Mouse (Mus musculus): Measurements from ENCODE around the gene Lrfn3. TPM values are rescaled to one million over a fixed set of nuclear protein-coding genes. Genes with fewer than 3 reads are reported as not detected.

Gene Lrfn3
- polyA plus RNA-seq, 1 experiment from 2014 or later: 1.3 TPM

- Histone ChIP-seq H3K36me3 (ENCODE audit: control insufficient read depth, insufficient read depth, low read length) (peaks cover 14% of the 10 kb centered on the region; the same call in 1 of the 2 replicates), H3K4me3 (ENCODE audit: control insufficient read depth in 1 of 2, insufficient read depth in 1 of 2, low read depth in 1 of 2, low read length in 2 of 2) (no peak overlapping the region), H3K27ac (replicated peaks in 1 of 2; ENCODE audit: control insufficient read depth in 1 of 2, insufficient read depth in 1 of 2, low read depth in 2 of 2, low read length in 2 of 2) (no peak overlapping the region), H3K27me3 (ENCODE audit: control insufficient read depth, insufficient read depth, low read length) (no peaks in the 10 kb centered on the region), H3K4me2 (ENCODE audit: low read length) (no peak overlapping the region), H3K4me1 (ENCODE audit: control insufficient read depth in 2 of 2, insufficient read depth in 2 of 2, low read length in 2 of 2) (peaks cover 12 to 18% of the 10 kb centered on the region in 2 experiments; a peak in 3 of 4 replicates), H3K9me3 (ENCODE audit: control insufficient read depth, low read length) (no peaks in the 10 kb centered on the region), H3K9ac (ENCODE audit: low read length) (no peak overlapping the region)
- WGBS: 46% methylated on average over 27 of the region's 27 CpGs
- ATAC-seq (ENCODE audit: insufficient number of reproducible peaks, insufficient read depth, low FRiP score, low read depth): no peak
These were observed 48.8 kb downstream of the Lrfn3 start for GRCm38 (mm10) chr7:30313666-30314320.

- 88% methylated on average over 12 of the region's 12 CpGs for WGBS
- H3K4me1 ChIP-seq (ENCODE audit: control insufficient read depth in 2 of 2, insufficient read depth in 2 of 2, low read length in 2 of 2): peaks cover 14 to 24% of the 10 kb centered on the region in 2 experiments
These were observed 52.4 kb downstream of the Lrfn3 start for GRCm38 (mm10) chr7:30310136-30310535.

GRCm38 (mm10) chr7:30309395-30310129 is 53.0 kb downstream of the Lrfn3 start:
- ATAC-seq (ENCODE audit: insufficient number of reproducible peaks, insufficient read depth, low FRiP score, low read depth): no peak
- H3K27me3 ChIP-seq (ENCODE audit: control insufficient read depth, insufficient read depth, low read length): no peaks in the 10 kb centered on the region
- H3K4me2 ChIP-seq (ENCODE audit: low read length): peak overlapping the region; percentile 91
- peak overlapping the region; percentile 85 for H3K9ac ChIP-seq (ENCODE audit: low read length)
- peaks cover 10 to 19% of the 10 kb centered on the region in 2 experiments for H3K4me1 ChIP-seq (ENCODE audit: control insufficient read depth in 2 of 2, insufficient read depth in 2 of 2, low read length in 2 of 2)
- H3K27ac ChIP-seq (replicated peaks in 1 of 2; ENCODE audit: control insufficient read depth in 1 of 2, insufficient read depth in 1 of 2, low read depth in 2 of 2, low read length in 2 of 2): no peak overlapping the region
- H3K36me3 ChIP-seq (ENCODE audit: control insufficient read depth, insufficient read depth, low read length): peaks cover 14% of the 10 kb centered on the region; the same call in 1 of the 2 replicates
- H3K9me3 ChIP-seq (ENCODE audit: control insufficient read depth, low read length): no peaks in the 10 kb centered on the region
- peak overlapping the region; percentile 70 to 76 for H3K4me3 ChIP-seq (ENCODE audit: control insufficient read depth in 1 of 2, insufficient read depth in 1 of 2, low read depth in 1 of 2, low read length in 2 of 2)
- WGBS: 60% methylated on average over 15 of the region's 15 CpGs

More at GRCm38 (mm10) chr7:30310136-30310535, 52.4 kb downstream of the Lrfn3 start:
- Histone ChIP-seq H3K27ac (replicated peaks in 1 of 2; ENCODE audit: control insufficient read depth in 1 of 2, insufficient read depth in 1 of 2, low read depth in 2 of 2, low read length in 2 of 2) (no peak overlapping the region), H3K4me3 (ENCODE audit: control insufficient read depth in 1 of 2, insufficient read depth in 1 of 2, low read depth in 1 of 2, low read length in 2 of 2) (no peak overlapping the region), H3K27me3 (ENCODE audit: control insufficient read depth, insufficient read depth, low read length) (no peaks in the 10 kb centered on the region), H3K4me2 (ENCODE audit: low read length) (no peak overlapping the region), H3K9ac (ENCODE audit: low read length) (no peak overlapping the region), H3K36me3 (ENCODE audit: control insufficient read depth, insufficient read depth, low read length) (peaks cover 14% of the 10 kb centered on the region; the same call in 1 of the 2 replicates), H3K9me3 (ENCODE audit: control insufficient read depth, low read length) (no peaks in the 10 kb centered on the region)
- ATAC-seq (ENCODE audit: insufficient number of reproducible peaks, insufficient read depth, low FRiP score, low read depth): no peak

- Histone ChIP-seq H3K9ac (ENCODE audit: low read length) (peak within 1 kb of the TSS; percentile 85), H3K4me2 (ENCODE audit: low read length) (peak within 1 kb of the TSS; percentile 91), H3K36me3 (ENCODE audit: control insufficient read depth, insufficient read depth, low read length) (peaks cover 14% of the 10 kb centered on the region), H3K4me3 (ENCODE audit: control insufficient read depth in 1 of 2, insufficient read depth in 1 of 2, low read depth in 1 of 2, low read length in 2 of 2) (peak within 1 kb of the TSS; percentile 70 to 76), H3K9me3 (ENCODE audit: control insufficient read depth, low read length) (no peaks in the 10 kb centered on the region), H3K27me3 (ENCODE audit: control insufficient read depth, insufficient read depth, low read length) (no peaks in the 10 kb centered on the region), H3K4me1 (ENCODE audit: control insufficient read depth in 2 of 2, insufficient read depth in 2 of 2, low read length in 2 of 2) (peaks cover 9 to 16% of the 10 kb centered on the region in 2 experiments), H3K27ac (replicated peaks in 1 of 2; ENCODE audit: control insufficient read depth in 1 of 2, insufficient read depth in 1 of 2, low read depth in 2 of 2, low read length in 2 of 2) (peak within 1 kb of the TSS; percentile 90 to 94)
- 4% methylated on average over 27 of the region's 27 CpGs for WGBS
- peak; percentile 99 for ATAC-seq (ENCODE audit: insufficient number of reproducible peaks, insufficient read depth, low FRiP score, low read depth)
These were observed 54.2 kb downstream of the Lrfn3 start, which contains the start of gene Alkbh6 for GRCm38 (mm10) chr7:30308076-30309005. TSS of gene Alkbh6 (plus strand) at chr7:30308717.

- no peaks in the 10 kb centered on the region for H3K9me3 ChIP-seq (ENCODE audit: control insufficient read depth, low read length)
- no peaks in the 10 kb centered on the region for H3K27me3 ChIP-seq (ENCODE audit: control insufficient read depth, insufficient read depth, low read length)
- H3K27ac ChIP-seq (replicated peaks in 1 of 2; ENCODE audit: control insufficient read depth in 1 of 2, insufficient read depth in 1 of 2, low read depth in 2 of 2, low read length in 2 of 2): no peak overlapping the region
- H3K4me2 ChIP-seq (ENCODE audit: low read length): no peak overlapping the region
- peaks cover 11% of the 10 kb centered on the region for H3K36me3 ChIP-seq (ENCODE audit: control insufficient read depth, insufficient read depth, low read length)
- no peak overlapping the region for H3K9ac ChIP-seq (ENCODE audit: low read length)
- H3K4me3 ChIP-seq (ENCODE audit: control insufficient read depth in 1 of 2, insufficient read depth in 1 of 2, low read depth in 1 of 2, low read length in 2 of 2): no peak overlapping the region
- ATAC-seq (ENCODE audit: insufficient number of reproducible peaks, insufficient read depth, low FRiP score, low read depth): no peak
- 87% methylated on average over 16 of the region's 16 CpGs for WGBS
- H3K4me1 ChIP-seq (ENCODE audit: control insufficient read depth in 2 of 2, insufficient read depth in 2 of 2, low read length in 2 of 2): peaks cover 9 to 16% of the 10 kb centered on the region in 2 experiments
These were observed 56.3 kb downstream of the Lrfn3 start for GRCm38 (mm10) chr7:30306083-30306779.
